Mouse (Mus musculus) heart, postnatal 0 days (tissue): Measurements from ENCODE around the gene Olfr960.

Source experiments
- CTCF ChIP-seq: IDR thresholded peaks from 2 replicates; pipeline ENCODE4 v1.5.1; 2016; ENCODE audit warnings: antibody characterized with exemption, control low read depth, low read depth
- EP300 ChIP-seq: IDR thresholded peaks from 2 replicates; pipeline ENCODE4 v1.6.1; 2016; ENCODE audit warnings: antibody characterized with exemption, low read depth

DNA sequence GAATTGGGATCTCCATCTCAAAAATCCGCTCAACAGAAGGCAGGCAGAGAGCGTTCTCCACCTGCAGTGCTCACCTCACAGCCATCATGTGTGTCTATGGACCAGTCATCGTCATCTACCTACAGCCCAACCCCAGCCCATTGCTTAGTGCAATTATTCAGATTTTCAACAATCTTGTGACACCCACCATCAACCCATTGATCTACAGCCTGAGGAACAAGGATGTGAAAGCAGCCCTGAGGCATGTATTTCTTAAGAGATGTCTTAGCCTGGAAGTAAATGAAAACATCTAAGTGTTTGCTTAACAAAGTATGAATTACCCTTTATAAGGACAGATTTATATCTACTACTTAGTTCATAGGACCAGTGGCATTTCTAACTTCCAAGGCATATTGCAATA is 2.6 kb downstream of the Olfr960 start:
- no peak for TF ChIP-seq CTCF
- TF ChIP-seq EP300, result no peak
